Mouse (Mus musculus) v-Abl transformed pro-B cells (cell line): ENCODE results near the gene Sfrp2.

Experiments used
- in situ Hi-C, 2 experiments: fragments of 400-800 bp; cut with MboI; formaldehyde crosslinking; loops; one replicate each; pipeline ENCODE4 v1.15.1; 2025; ENCODE audit not compliant: unreplicated experiment in 2 of 2

The Sfrp2 gene

DNA sequence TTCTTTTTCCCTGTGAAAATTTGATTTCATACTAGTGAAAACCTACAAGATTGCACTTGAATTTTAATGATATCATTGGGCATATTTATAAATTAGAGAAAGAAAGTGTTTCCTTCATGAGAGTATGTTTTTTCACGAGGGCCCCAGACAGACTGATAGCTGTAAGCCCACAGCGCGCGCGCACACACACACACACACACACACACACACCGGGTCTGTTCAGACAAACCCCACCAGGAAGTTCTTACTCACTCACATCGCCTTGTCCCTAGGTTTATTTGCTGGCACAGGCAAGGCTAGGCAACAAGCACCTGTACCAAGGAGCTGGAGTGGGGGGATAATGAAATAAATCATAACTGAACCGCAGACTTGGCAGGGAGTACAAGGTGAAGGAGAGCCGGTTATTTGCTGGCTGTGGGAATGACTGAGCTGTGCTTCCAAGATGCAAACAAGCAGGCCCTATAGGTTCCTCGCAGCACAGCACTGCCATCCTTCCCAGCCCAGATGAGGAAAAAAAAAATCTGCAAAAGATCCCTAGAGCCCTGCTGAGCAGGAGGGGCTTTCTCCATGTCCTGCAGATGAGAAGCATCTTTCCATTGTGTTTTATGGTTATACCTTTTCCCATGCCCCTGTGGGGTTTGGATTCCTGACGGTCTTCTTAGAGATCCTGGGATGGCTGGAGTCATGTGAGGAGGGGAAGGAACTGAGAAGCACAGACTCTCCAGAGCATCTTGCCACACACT is 2.3 kb downstream of the Sfrp2 start:
- in situ Hi-C loops, result loop anchor here in 1 of 2 experiments (25.0 kb wide), 2 partner anchors 456 to 1819 kb away; no protein-coding TSS in a partner anchor

DNA sequence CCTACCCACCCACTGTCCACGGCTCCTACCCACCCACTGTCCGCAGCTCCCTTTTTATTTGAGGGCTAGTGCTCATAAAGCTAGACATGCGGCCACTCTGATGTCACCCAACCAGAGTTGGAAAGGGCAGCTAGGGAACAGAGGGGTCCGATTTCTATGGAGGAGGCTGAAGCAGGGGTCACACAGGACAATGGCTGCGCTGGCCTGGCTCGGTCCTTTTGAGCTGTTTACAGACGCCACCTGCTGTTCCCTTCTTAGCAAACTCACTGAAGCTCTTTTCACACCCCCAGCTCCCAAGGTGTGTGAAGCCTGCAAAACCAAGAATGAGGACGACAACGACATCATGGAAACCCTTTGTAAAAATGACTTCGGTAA is 2.9 kb downstream of the Sfrp2 start:
- in situ Hi-C loops, result loop anchor here in 1 of 2 experiments (25.0 kb wide), 2 partner anchors 457 to 1818 kb away; no protein-coding TSS in a partner anchor

DNA sequence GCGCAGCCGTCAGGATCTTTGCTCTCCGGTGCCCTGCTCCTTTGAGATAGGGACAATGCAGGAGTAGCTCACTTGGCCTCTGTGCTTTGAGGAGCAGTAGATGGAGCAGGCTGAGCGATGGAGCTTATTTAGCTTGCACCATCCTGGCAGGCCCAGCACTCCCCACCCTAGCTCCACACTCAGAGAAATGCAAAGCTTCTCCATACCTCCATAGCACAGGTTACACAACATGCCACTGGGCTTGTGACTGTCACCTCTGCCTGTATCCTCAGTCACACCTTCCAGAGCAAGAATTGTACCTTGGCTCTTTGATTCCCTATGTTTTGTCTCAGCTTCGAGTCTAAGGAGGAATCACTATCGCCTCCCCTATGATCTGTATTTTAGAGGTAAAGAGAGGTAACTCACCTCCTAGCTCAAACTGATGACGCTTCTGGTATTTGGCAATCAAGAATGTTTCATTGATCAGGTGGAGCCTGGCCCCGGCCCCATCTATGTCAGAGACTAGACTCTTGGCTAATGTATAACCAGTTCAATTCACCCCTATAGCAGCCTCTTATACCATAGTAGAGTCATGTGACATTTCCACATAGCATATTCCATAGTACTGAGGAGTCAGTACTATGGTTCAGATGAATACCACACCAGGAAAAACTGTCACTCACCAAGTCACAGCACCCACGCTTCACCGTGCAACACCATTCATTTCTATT is 5.2 kb downstream of the Sfrp2 start:
- in situ Hi-C loops, result loop anchor here in 1 of 2 experiments (25.0 kb wide), 2 partner anchors 459 to 1816 kb away; no protein-coding TSS in a partner anchor

DNA sequence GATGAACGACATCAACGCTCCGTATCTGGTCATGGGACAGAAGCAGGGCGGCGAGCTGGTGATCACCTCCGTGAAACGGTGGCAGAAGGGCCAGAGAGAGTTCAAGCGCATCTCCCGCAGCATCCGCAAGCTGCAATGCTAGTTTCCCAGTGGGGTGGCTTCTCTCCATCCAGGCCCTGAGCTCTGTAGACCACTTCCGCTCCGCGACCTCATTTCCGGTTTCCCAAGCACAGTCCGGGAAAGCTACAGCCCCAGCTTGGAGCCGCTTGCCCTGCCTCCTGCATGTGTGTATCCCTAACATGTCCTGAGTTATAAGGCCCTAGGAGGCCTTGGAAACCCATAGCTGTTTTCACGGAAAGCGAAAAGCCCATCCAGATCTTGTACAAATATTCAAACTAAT is 7.2 kb downstream of the Sfrp2 start:
- in situ Hi-C loops, result loop anchor here in 1 of 2 experiments (25.0 kb wide), 2 partner anchors 461 to 1814 kb away; no protein-coding TSS in a partner anchor

DNA sequence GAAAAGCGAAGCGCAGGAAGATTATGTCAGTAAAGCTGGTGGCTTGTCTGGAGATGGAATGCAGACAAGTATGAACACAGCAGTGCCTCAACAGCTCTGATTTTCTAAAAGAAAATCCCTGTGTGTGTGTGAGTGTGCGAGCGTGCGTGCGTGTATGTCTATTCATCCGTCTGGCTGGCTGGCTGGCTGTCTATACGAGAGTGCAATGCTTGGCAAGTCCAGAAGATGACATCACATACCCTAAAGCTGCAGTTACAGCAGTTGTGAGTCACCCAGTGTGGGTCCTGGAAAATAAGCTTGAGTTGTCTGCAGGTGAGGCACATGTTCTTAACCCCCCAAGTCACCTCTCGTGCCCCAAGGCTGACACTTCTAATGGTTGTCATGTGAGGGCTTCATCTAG is 9.3 kb downstream of the Sfrp2 start:
- in situ Hi-C loops, result loop anchor here in 1 of 2 experiments (25.0 kb wide), 1 partner anchor 762 kb away; no protein-coding TSS in a partner anchor

DNA sequence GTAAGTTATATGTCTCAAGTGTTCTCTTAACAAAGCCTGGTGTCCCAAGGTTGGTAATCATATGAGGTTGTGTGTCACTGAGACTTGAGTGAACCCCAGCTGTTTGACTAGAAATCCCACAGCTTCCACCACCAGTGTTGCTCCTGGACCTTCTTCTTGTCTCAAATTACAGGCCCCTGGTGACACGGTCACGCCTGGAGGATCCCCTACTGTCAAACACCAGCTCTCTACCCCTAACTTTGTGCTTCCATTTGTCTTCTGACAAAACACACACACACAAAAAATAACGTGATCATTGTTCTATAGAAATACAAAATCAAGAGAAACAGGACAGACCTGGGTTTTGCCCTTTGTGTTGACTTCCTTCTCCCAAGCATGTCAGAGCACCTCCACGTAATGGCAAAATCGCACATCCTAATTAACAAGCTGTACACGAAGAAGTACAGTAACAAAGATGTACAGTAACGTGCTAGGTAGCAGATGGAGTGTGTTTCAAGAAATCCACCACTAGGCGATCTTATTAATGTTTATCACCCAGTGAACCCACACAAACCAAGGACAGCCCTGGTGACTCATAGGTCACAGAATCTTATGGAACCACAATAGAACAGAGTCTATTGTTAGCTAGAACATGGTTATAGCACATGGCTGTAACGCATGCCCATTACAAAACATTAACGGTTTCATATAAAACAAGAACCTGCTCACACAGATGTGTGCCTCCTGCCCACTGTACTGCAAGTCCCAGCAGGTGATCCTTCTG is 15.5 kb downstream of the Sfrp2 start:
- in situ Hi-C loops, result loop anchor here in 1 of 2 experiments (25.0 kb wide), 1 partner anchor 756 kb away; no protein-coding TSS in a partner anchor

DNA sequence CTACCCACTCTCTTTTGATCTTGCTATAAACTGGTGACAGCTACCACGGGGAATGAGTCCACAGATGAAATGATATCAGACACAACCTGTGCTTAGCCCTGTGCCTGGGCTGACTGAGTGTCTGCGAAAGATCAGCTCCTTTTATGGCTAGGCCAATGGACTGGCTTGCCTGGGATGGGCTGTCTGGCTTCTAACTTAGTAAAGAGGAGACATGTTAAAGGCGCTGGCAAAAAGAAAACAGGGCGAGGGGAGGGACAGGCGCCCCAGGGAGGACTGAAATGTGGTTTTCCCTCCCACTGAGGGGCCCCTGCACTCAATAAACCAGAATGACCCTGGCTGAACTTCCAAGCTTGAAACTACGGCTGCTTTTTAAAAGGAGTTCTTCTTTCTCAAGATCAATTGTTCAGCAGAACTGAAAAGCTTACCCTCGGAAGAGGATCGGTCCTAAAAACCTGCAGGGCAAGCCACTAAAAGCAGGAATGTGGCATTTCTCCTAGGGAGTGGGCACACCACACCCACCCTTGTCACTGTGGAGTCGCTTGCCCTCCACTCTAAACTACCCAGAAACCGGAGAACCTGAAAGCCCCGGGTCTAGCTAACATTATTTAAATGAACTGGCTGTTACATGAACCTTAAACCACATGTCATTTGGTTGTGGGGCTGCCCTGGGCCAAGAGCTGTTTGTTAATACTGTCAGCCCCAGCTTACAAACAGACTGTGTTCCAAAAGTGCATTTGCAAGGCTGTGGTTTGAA is 17.8 kb downstream of the Sfrp2 start:
- in situ Hi-C loops, result loop anchor here in 1 of 2 experiments (25.0 kb wide), 1 partner anchor 753 kb away; no protein-coding TSS in a partner anchor

DNA sequence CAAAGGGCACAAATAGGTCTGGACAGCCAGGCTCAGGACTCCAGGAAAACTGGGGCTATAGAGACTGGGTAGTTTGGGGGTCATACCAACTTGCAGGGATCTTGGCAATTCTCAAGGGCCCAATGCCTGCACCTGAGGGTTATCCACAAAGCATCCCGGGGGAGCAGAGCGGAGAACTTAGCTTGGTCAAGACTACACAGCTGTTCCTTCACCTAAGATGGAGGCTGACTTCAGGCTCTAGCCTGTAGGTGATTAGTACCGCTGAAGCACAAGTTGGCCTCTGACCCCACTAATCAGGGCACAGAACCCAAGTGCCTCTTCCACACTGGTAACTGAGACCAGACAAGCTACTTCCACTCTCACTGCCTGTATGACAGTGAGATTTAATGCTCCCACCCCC is 18.6 kb downstream of the Sfrp2 start:
- in situ Hi-C loops, result loop anchor here in 1 of 2 experiments (25.0 kb wide), 1 partner anchor 753 kb away; no protein-coding TSS in a partner anchor

DNA sequence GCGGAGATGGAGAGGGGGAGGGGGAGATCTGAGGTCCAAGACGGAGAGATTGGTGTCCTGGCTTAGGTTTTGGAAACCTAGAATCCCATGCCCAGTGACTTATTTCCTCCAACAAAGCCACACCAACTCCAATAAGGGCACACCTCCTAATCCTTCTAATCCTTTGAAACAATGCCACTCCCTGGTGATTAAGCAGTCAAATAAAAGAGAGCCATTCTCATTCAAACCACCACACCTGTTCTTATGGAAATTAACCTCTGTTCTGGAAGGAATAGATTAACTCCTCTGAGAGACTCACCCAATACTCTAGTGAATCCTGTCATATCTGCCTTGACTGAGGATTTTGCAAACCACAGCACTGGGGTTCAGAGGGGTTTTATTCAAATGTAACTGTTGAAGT is 21.0 kb downstream of the Sfrp2 start:
- in situ Hi-C loops, result loop anchor here in 1 of 2 experiments (25.0 kb wide), 1 partner anchor 750 kb away; no protein-coding TSS in a partner anchor

DNA sequence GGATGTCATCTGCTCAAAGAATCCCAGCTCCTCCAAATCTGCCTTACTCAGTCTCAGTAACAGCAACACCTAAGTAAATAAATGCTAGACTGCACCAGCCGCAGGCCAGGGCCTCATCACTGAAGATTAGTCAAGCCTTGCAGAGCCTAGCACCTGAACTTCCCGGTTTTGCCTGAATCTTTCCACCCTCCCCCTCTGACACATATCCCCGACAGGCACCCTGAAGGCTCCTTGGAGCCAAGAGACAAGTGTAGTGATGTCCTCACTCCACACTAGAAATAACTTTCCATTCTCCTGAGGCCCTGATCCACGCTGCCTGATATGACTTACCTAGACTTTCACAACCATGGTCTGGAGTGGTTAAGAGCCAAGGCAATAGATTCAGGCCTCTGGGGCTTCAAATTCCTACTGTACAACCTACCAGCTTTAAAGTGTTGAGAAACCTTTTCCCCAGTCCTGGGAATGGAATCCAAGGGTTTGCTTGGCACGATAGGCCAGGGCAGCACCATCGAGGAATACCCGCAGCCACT is 21.7 kb downstream of the Sfrp2 start:
- in situ Hi-C loops, result loop anchor here in 1 of 2 experiments (25.0 kb wide), 1 partner anchor 749 kb away; no protein-coding TSS in a partner anchor

DNA sequence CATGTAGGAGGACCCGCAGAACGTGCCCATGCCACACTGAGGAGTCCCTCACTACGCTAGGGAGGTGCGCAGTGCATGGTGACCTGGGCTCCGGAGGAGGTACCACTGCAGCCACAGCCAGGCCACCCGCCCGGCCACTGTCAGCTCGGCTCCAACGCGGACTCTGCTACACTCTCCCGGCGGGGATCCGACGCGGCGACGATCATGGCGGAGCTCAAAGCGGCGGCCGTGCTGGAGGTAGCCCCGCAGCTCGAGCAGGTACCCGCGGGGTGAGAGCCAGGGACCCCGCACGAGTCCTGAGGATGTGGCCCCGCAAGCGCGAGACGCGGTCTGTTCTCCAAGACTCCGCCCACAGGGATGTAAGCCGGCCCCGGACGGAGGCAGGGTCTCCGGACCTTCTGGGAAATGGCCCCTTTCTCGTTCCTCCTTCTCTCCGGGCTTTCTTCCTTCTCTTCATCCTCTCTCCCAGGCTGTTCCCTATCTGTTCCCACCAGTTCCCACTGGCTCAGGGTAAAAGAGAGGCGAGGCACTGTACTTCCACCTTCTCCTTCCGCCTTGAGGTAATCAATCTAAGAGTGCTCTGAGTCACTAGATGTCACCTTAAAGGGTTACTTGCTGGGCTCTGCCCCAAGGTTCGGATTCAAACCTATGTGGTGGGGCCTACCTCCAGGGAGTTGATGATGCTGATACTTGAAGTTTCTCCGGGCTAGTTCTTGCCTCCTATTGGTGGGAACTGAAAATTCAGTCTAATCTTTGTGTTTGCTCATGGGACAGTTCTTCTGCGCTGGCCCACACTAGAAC is 23.7 kb downstream of the Sfrp2 start:
- in situ Hi-C loops, result loop anchor here (10.0 to 25.0 kb wide), 3 partner anchors 375 to 747 kb away; no protein-coding TSS in a partner anchor

DNA sequence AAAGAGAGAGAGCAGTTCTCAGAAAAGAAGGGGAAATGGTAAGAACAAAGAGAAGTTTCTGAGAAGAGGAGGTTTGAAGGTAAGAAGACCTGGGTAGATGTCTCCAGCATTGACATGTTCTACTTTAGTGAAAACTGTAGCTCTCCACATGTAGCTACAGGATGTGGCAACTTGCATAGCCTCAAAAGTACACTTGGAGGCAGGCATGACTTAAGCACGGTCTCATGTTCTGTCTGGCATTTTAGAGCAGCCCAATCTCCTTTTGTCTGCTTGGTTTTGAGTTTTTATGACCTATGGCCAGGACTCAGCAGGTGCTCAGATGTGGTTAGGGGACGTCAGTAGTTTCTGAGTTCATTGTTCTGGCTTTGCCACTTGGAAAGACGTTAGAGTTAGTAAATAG is 25.3 kb downstream of the Sfrp2 start:
- in situ Hi-C loops, result loop anchor here (10.0 to 25.0 kb wide), 3 partner anchors 373 to 746 kb away; no protein-coding TSS in a partner anchor

DNA sequence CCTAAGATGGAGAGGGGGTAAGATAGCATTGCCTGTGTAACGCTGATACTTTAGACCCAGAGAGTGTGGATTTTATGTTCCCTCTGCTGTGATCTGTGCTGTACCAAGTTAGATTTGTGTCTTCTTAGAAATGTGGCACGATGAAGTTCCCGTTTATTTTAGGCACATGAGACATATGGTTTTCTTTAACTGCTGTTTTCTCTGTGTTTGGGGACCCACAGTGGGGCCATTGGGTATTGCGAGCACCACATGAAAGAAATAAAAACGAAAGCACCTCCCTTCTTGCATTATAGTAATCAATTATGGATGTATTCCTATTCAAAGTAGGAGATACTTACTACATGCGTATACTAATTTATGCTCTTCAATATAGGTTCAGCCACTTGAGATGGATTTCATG is 31.0 kb downstream of the Sfrp2 start:
- in situ Hi-C loops, result loop anchor here (5.0 to 25.0 kb wide), 4 partner anchors 368 to 740 kb away; no protein-coding TSS in a partner anchor

DNA sequence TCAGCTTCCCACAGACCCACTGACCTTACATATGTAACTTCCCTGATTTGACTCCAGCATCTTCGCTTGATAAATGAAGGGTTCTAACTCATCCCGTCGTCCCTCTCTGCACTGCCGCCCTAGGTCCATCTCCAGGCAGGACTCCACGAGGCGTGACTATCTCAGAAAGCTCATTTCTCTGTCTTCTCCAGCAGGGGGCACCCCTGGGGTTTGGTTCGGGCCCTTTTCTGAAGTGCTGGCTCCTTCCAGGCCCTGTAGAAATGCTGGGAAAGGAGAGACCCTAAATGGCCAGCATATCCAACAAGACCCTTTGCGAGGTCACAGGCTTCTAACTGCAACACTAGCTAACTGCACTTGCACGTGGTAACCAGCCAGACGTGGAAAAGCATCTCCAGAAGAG is 31.7 kb downstream of the Sfrp2 start:
- in situ Hi-C loops, result loop anchor here (5.0 to 25.0 kb wide), 4 partner anchors 367 to 739 kb away; no protein-coding TSS in a partner anchor

DNA sequence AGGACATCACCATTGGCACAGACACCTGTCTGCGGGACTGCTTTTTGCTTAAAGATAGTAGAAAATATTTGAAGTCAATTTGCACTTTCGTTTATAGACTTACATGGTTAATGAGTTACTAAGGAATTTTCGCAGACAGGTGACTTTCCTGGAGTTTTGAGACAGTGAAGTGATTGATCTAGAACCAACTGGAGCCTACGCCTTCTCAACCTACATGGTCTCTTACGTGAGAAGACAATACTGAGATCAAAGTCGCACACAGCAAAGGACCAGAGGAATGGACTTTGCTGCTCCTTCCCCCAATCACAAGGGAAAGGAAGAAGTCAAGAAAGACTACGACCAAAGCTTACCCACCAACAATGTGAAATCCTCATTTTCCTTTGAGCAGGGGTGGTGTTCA is 33.4 kb downstream of the Sfrp2 start:
- in situ Hi-C loops, result loop anchor here (5.0 to 25.0 kb wide), 4 partner anchors 365 to 738 kb away; no protein-coding TSS in a partner anchor

DNA sequence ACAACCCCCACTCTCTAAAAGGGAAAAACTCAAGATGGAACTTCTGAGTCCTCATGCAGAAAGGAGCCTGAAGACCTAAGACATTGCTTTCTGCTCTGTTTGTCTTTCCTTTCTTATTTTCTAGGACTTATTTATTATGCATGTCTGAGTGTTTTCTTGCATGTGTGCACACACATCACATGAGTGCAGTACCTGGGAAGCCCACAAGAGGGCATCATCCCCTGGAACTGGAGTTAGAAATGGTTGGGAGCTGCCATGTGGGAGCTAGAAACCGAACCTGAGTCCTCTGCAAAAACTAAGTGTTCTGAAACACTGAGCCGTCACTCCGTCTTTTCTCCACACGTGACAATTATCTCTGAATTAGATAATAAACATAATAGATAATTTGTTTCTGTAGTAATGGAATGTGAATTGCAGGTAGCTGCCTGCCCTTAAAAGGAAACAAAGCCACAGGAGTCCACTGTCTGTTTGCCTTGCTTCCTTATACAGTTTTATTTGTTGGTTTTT is 35.6 kb downstream of the Sfrp2 start:
- in situ Hi-C loops, result loop anchor here (5.0 kb wide), 1 partner anchor 106 kb away; no protein-coding TSS in a partner anchor

DNA sequence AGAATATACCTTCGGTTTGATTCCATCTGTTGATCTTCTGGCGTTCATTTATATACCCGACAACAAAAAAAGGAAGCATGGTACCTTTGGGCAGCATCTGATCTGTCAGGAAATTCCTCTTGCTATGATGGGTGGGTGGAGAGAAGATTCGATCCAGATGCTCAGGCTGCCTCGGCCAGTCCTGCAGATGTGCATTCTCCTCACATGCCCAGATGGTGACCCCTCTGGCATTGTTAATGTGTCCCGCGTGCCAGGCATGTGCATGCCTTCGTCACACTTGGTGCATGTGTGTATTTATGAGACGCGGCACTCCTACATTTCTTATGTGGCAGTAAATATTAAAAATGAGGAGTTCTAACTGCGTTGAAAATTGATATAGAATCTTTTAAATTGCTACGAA is 42.4 kb downstream of the Sfrp2 start:
- in situ Hi-C loops, result no loop called here

DNA sequence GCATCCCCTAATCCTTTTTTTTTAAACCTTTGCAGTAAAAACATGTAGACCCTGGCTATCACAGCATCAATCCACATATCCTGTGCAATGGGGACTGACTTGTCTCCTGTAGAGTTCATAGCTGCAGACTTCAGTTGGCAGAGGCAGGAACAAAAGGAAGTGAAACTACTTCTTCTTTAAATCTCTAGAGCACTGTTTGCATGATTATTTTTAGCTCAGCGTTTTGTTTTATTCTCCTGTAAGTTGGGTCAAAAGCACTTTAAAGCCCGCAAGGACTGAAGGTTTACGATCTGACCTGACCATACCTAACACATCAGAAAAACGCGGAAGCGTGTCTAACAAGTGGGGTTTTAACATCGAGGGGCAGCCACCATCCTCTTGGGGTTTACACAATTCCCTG is 45.9 kb downstream of the Sfrp2 start:
- in situ Hi-C loops, result loop anchor here in 1 of 2 experiments (10.0 kb wide), 1 partner anchor 53 kb away; no protein-coding TSS in a partner anchor
